Mouse (Mus musculus) midbrain, postnatal 0 days (tissue): ENCODE measurements around the gene Mybpc1. TPM values are rescaled to one million over a fixed set of nuclear protein-coding genes. Genes with fewer than 3 reads are reported as not detected.

Source experiments
- polyA plus RNA-seq: library from polyadenylated mRNA; unstranded; fragments of >200 nt; fragmentation: Nextera tagmentation; extraction: Ambion mirVana; gene quantifications from 2 replicates; pipeline ENCODE4 v1.2.1, GENCODE M21; 2015
- total RNA-seq: library from RNA; depleted of rRNA; stranded (reverse); fragments of >200 nt; gene quantifications from 2 replicates; pipeline ENCODE4 v1.2.3, GENCODE M21; 2014; rRNA removed

Mybpc1 gene
- total and polyA plus RNA-seq, 2 experiments from 2014 or later, result 0.86 to 3.2 TPM

Other genes with a start within 250 kb of the Mybpc1 start
- 0.44 and 1.3 TPM in 2 replicates for gene Dram1, start 226.1 kb downstream of the Mybpc1 start, total RNA-seq
- gene Dram1, start 226.1 kb downstream of the Mybpc1 start, polyA plus RNA-seq, result 0.39 and 0.82 TPM in 2 replicates
- 54.0 and 56.0 TPM in 2 replicates for gene Gnptab, start 226.0 kb downstream of the Mybpc1 start, total RNA-seq
- gene Gnptab, start 226.0 kb downstream of the Mybpc1 start, polyA plus RNA-seq, result 21.9 and 24.0 TPM in 2 replicates
- not detected in 2 replicates for gene Sycp3, start 145.6 kb downstream of the Mybpc1 start, total RNA-seq
- gene Sycp3, start 145.6 kb downstream of the Mybpc1 start, polyA plus RNA-seq, result 1.2 and 1.4 TPM in 2 replicates
- gene Chpt1, start 101.1 kb downstream of the Mybpc1 start, total RNA-seq, result 26.9 and 28.5 TPM in 2 replicates
- 27.2 and 27.3 TPM in 2 replicates for gene Chpt1, start 101.1 kb downstream of the Mybpc1 start, polyA plus RNA-seq
- gene Spic, start 79.9 kb upstream of the Mybpc1 start, total RNA-seq, result 0.28 TPM in 1 of 2 replicates, not detected in the other
- not detected in 2 replicates for gene Spic, start 79.9 kb upstream of the Mybpc1 start, polyA plus RNA-seq
- 81.4 and 86.1 TPM in 2 replicates for gene Arl1, start 125.7 kb upstream of the Mybpc1 start, total RNA-seq
- 169 and 174 TPM in 2 replicates for gene Arl1, start 125.7 kb upstream of the Mybpc1 start, polyA plus RNA-seq
- gene Utp20, start 221.7 kb upstream of the Mybpc1 start, total RNA-seq, result 8.8 and 11.8 TPM in 2 replicates
- 4.3 and 5.1 TPM in 2 replicates for gene Utp20, start 221.7 kb upstream of the Mybpc1 start, polyA plus RNA-seq